Mouse (Mus musculus) gastrocnemius, postnatal 25 days (tissue): Measurements from ENCODE around the gene Cyp46a1. TPM values are rescaled to one million over a fixed set of nuclear protein-coding genes. Genes with fewer than 3 reads are reported as not detected.

Experiments
- DNase-seq: peaks from one replicate; pipeline ENCODE4 v3.0.0; 2022
- total RNA-seq, 2 experiments: library from RNA; stranded (reverse); gene quantifications; 1 replicate in 1 of 2; 2 replicates in 1 of 2; pipeline ENCODE4 v1.2.3; 2021

The Cyp46a1 gene
- total RNA-seq, 2 experiments from 2014 or later = 0.13 TPM

- peak; percentile 69 for DNase-seq
Observed at GRCm38 (mm10) chr12:108365340-108365739, 31.2 kb downstream of the Cyp46a1 start.

- no peak for DNase-seq
Observed at GRCm38 (mm10) chr12:108365868-108366267, 31.7 kb downstream of the Cyp46a1 start.

- DNase-seq = no peak
Observed at GRCm38 (mm10) chr12:108367909-108368308, 33.7 kb downstream of the Cyp46a1 start.

GRCm38 (mm10) chr12:108368921-108369320 is 34.7 kb downstream of the Cyp46a1 start:
- DNase-seq = no peak

GRCm38 (mm10) chr12:108370596-108371428 is 36.6 kb downstream of the Cyp46a1 start, which contains the start of gene Eml1:
TSS of gene Eml1 (plus strand) at chr12:108370957.
- peak; percentile 66 for DNase-seq

GRCm38 (mm10) chr12:108371429-108371765 is 37.2 kb downstream of the Cyp46a1 start:
- no peak for DNase-seq

GRCm38 (mm10) chr12:108372241-108372640 is 38.1 kb downstream of the Cyp46a1 start:
- peak; percentile 83 for DNase-seq

- peak; percentile 55 for DNase-seq
Observed at GRCm38 (mm10) chr12:108373611-108374010, 39.4 kb downstream of the Cyp46a1 start.

- no peak for DNase-seq
Observed at GRCm38 (mm10) chr12:108374689-108375088, 40.5 kb downstream of the Cyp46a1 start.

GRCm38 (mm10) chr12:108378379-108379133 is 44.4 kb downstream of the Cyp46a1 start:
- no peak for DNase-seq

GRCm38 (mm10) chr12:108386476-108387232 is 52.5 kb downstream of the Cyp46a1 start:
- DNase-seq = peak; percentile 80

- DNase-seq = no peak
Observed at GRCm38 (mm10) chr12:108389718-108390117, 55.5 kb downstream of the Cyp46a1 start.

- no peak for DNase-seq
Observed at GRCm38 (mm10) chr12:108392254-108393044, 58.3 kb downstream of the Cyp46a1 start.

- no peak for DNase-seq
Observed at GRCm38 (mm10) chr12:108393082-108393481, 58.9 kb downstream of the Cyp46a1 start.

GRCm38 (mm10) chr12:108393637-108394036 is 59.5 kb downstream of the Cyp46a1 start:
- DNase-seq = peak; percentile 89

GRCm38 (mm10) chr12:108394534-108395284 is 60.5 kb downstream of the Cyp46a1 start:
- DNase-seq = no peak

- DNase-seq = no peak
Observed at GRCm38 (mm10) chr12:108395285-108395660, 61.1 kb downstream of the Cyp46a1 start.

GRCm38 (mm10) chr12:108396081-108396947 is 62.1 kb downstream of the Cyp46a1 start:
- no peak for DNase-seq

- no peak for DNase-seq
Observed at GRCm38 (mm10) chr12:108398681-108399080, 64.5 kb downstream of the Cyp46a1 start.

GRCm38 (mm10) chr12:108399191-108399590 is 65.0 kb downstream of the Cyp46a1 start:
- DNase-seq = peak; percentile 45
